Mouse (Mus musculus) lung, postnatal 10 days (tissue): ENCODE data around the gene Rrp15.
"Not testable (repeated sequence)": the region's sequence is repeated elsewhere in the genome, so short reads cannot be mapped to it uniquely, and the experiment has no call there.

ENCODE experiments used
- DNase-seq: peaks from one replicate; pipeline ENCODE4 v3.0.0; 2021

Gene Rrp15

GRCm38 (mm10) chr1:186748724-186749653 is at the start of gene Rrp15:
Gene Rrp15, minus strand, starts transcription at chr1:186749358.
- DNase-seq, result peak; percentile 91

DNA sequence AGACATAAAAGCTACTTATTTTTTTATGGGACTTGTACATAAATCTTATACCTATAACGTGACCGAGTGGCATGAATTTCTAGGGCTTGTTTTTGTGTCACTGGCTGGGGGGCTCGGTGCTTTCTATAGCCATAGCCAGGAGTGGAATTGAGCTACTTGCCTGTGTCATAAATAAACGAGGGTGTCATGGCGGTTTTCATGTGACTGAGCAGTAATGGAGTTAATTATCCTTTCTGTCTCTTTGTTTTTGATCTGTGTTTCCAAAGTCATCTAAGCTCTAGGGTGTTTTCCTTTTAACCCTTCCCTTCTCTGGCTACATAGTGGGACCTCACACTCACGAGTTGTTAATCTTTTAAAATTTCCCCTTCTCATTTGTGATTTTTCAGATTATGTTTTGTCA is 48.8 kb upstream of the Rrp15 start:
- DNase-seq, result no peak

GRCm38 (mm10) chr1:186785359-186785758 is 36.2 kb upstream of the Rrp15 start:
- no peak for DNase-seq

- DNase-seq, result peak; percentile 65
Measured at GRCm38 (mm10) chr1:186780826-186781225, 31.7 kb upstream of the Rrp15 start.

DNA sequence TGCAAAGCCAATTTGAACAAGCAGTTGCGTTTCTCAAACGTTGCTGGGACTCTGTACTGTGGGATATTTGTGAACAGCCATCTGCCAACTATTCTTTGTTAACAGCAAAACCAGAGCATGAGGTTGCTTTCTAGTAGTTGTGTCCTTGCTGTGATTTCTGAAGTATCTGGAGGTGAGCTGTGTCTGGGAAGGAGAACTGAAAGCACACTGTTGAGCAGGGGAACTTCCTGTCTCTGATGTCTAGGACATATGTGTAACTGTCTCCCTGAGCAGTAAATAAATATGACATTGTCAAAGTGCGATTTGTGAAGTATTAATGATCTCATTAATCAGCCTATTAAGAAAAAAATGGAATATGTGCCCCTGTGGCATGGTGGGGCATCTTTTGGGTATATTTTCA is 24.0 kb upstream of the Rrp15 start:
- DNase-seq, result no peak

GRCm38 (mm10) chr1:186772547-186773077 is 23.5 kb upstream of the Rrp15 start:
- DNase-seq, result no peak

DNA sequence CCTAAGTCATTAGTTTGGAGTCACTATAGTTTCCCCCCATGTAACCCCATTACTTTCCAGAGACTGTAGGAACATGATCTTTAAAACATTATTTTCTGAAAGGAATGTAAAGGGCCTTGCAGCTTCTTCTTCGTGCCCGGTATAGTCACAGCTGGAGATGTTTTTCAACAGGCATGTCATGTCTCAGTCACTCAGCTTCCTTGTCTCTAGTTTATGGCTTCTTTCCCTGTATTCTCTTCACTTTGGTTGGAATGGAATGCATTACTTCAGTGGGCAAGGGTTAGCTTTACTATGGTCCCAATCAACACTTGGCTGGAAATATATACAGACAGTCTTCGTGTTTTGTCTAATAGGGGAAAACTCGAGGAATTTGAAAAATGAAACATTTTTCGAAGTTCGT is 22.8 kb upstream of the Rrp15 start:
- no peak for DNase-seq

DNA sequence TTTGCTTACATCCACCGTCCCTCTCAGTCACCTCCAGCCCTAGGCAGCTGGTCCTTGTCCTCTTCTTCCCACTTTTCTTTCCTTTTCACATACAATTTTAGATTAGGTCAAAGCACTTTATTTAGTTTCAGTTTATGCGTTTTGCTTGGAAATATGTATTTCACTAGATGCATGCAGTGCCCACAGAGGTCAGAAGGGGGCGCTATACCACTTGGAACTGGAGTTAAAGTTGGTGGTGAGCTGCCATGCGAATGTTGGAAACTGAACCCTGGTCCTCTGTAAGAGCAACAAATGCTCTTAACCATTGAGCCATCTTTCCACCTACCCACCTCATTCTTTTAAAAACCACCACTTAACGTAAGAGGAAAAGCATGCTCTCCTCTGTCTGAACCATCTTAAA is 21.5 kb upstream of the Rrp15 start:
- no peak for DNase-seq

DNA sequence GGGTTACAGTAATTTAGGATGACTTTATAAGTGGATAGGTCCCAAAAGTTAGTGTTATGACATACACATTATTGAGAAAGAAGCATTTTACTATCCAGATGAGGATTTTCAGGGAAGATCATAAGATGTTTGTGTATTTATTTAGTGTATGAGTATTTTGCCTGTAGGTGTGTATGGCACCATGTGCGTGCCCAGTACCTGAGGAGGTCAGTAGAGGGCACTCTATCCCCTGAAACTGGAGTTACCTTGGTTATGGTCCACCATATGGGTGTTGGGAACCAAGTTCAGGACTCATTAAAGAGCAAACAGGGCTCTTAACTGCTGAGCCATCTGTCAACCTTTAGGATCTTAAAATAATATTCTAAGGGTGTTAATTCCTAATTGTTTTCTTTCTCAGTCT is 19.2 kb upstream of the Rrp15 start:
- no peak for DNase-seq

DNA sequence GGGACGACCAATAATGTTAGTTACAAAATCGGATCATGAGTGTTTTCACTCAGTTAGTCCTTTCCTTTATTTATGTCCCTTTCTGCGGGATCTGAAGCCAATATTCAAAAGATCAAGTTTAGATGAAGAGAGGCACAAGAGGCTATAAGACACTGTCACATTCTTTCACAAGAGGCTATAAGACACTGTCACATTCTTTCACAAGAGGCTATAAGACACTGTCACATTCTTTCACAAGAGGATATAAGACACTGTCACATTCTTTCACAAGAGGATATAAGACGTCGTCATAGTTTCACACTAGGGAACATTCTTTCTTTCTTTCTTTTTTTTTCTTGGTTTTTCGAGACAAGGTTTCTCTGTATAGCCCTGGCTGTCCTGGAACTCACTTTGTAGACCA is 14.3 kb upstream of the Rrp15 start:
- not testable (repeated sequence) for DNase-seq

- peak; percentile 4 for DNase-seq
Measured at GRCm38 (mm10) chr1:186749675-186750283, 621 bp upstream of the Rrp15 start.

DNA sequence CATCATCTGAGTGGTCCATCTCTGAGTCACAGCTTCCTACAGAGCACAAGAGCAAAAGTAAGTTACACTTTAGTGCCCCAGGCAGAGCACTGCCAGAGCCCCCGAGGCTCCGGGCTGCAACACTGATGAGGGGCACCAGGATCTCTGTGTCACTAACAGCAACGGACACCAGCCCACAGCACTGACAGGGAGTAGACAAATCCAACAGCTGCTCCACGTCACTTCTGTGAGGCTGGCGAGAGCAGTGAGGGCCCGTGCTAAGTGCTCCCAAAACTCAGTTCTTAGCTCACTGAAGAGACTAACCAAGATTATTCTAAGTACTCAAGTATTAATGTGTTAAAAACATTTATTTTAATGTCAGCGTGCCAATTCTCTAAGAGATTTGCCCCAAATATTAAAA is 9.3 kb downstream of the Rrp15 start:
- no peak for DNase-seq

- DNase-seq, result no peak
Measured at GRCm38 (mm10) chr1:186735537-186735936, 13.6 kb downstream of the Rrp15 start.

GRCm38 (mm10) chr1:186733052-186733451 is 16.1 kb downstream of the Rrp15 start:
- DNase-seq, result no peak

DNA sequence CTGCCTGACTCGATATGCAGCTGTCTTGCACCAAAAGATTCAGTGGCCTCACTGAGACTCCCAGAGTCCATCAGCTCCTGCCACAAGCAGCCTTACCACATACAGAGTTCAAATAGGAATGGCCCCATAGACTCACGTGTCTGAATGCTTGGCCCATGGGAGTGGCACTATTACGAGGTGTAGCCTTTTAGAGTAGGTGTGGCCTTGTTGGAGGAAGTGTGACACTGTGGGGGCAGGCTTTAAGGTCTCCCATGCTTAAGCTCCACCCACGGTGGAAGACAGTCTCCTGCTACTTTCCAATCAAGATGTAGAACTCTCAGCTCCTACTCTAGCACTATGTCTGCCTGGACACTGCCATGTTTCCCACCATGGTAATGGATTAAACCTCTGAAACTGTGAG is 20.4 kb downstream of the Rrp15 start:
- DNase-seq, result no peak

GRCm38 (mm10) chr1:186726117-186726516 is 23.0 kb downstream of the Rrp15 start:
- no peak for DNase-seq

DNA sequence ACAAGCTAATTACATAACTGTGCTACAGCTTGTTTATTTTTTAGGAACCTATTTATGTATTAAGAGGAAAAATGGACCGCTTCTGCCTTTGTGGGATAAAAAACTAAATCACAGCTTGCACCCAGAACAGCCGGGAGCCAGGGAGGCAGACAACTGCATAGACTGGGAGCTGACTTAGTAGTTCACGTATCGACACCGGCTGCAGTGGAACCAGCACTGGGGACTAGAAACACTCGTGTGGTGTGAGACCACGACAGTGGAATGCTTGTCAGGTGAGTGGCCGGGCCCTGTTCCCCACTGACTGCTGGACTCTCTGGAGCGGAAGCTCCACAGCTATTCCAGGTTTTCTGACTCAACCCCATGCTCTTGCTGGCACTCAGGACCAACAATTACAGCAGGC is 26.9 kb downstream of the Rrp15 start:
- DNase-seq, result no peak

GRCm38 (mm10) chr1:186721846-186722245 is 27.3 kb downstream of the Rrp15 start:
- DNase-seq, result peak; percentile 89

- DNase-seq, result no peak
Measured at GRCm38 (mm10) chr1:186721166-186721565, 28.0 kb downstream of the Rrp15 start.

- DNase-seq, result no peak
Measured at GRCm38 (mm10) chr1:186719708-186720107, 29.4 kb downstream of the Rrp15 start.

DNA sequence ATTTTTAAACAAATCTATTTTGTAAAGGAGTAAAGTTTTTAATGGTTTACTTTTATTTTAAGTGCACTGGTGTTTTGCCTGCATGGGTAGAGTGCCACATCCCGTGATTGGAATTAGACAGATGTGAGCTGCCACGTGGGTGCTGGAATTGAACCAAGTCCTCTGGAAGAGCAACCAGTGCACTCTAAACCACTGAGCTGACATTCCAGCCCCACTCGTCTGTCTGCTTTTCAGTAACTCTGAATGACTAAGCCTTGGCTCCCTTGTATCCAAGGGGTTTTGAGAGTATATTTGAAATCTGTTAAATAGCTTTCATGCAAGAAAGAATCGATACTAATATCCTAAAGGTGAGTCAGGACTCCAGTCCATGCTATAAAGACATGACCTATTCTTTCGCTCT is 30.3 kb downstream of the Rrp15 start:
- DNase-seq, result no peak

DNA sequence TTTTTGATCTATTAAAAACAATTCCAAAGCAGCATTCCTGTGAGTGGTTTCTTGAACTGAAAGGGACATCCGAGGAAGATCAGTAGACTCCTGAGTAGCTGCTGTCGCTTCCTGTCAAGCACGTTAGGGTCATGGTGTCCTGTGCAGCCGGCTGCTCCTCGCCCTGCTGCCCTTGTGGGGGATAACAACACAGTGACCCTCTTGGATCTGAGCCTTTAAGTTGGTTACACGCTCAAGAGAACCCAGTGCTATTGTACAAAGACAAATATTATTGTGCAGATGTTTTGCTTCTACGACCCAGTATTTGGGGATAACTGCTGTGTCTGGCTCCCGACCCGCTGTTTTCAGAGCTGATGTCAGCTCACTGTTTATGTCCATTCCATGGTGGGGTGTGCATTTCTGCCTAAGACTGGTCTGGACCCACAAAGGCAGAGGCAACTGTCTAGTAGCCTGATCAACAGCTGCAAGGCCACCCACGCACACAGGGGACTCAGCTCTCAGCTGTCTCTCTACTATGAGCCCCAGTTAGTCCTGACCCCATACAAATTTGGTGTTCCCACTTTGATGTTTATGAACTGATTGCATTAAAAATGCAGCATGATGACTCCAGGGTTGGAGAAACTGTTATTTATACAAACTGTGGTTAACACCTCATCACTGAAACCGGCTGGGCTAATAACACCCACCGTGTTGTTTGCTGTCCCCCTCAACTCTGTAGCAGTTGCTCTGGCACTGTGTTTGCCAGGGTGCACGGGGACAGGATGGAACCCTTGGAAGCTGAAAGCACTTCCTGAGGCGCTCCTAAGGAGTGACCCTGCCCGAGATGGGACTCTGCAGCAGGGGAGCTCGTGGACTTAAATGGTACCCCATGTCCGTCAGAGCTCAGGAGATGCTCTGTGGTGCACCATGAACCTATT is 33.9 kb downstream of the Rrp15 start:
- peak; percentile 81 for DNase-seq

DNA sequence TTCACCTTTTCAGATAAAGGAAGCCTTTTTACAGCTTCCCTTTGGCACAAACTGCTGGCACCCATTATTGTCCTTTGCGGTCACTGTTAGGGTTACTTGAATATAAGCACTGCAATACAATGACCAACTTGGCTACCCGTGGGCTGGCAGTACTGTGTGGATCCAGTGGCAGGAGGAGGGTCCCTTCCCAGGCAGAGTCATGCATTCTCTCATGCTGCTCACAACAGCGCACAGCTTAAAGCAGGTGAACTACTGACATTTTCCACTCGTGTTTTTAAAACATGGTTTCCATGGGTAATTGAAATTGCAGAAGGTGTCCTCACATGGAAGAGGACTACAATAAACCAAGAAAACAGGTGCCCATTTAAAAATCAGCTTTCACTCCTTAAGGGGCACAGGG is 34.9 kb downstream of the Rrp15 start:
- no peak for DNase-seq
